Mouse (Mus musculus): ENCODE measurements around the gene Eif4a2.

Eif4a2 gene

DNA sequence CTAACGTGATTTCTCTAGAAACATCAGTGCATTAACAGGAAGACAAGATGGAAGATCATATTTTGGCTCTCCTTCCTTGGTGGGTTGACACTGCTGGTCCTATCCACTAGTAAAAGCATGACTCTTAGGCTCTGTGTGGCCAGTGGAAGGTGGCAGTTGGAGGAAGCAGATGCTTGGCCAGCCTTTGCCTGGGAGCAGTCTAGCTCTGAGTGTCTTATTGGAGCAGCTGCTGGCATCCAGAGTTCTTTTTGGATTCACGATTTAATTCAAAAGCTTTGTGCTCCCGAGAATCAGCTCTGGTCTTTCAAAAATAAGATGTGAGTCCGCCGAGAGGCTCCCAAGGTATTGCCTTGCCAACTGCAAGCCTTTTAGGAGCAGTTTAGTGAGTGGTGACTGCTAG lies 38.0 kb downstream of the Eif4a2 start:
- no peak for DNase-seq

DNA sequence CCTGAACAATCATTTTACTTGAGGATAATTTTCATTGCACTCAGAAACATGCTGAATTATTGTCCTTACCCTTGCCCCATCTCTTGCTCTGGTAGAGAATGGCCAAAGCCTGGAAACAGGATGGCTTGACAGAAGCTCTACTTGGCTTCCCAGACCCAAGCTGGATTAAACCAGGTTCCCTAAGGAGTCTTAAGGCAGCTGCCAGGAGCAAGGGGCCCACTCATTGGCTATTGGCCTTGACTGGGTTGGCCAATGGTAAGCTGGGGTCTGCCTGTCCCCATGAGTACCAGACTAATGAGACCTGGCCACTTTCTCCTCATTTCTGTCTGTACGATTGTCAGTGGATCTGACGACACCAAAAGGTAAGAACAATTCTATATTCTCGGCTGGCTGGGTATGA lies 39.0 kb downstream of the Eif4a2 start, which contains the start of gene Adipoq:
Gene Adipoq, plus strand, starts transcription at position 257 of the 400 bp plus-strand sequence.
- DNase-seq = no peak

DNA sequence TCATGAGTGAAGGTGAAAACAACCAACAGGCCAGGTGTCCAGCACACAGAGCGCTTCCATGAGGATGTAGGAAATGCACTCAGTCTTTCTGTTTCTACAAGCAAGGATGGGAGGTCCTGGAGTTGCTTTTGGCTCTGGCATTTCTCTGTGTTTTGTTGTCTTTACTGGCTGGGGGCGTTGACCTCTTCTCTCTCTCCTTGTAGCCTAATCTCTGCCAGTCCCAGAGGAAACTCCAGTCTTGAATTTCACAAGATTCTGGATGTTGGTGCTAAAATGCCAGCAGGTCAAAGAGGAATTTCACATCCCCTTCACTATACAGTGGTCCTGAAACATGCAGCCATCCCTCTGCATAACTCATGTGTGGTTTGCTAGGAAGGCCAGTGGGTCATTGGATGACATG lies 41.7 kb downstream of the Eif4a2 start:
- no peak for DNase-seq

DNA sequence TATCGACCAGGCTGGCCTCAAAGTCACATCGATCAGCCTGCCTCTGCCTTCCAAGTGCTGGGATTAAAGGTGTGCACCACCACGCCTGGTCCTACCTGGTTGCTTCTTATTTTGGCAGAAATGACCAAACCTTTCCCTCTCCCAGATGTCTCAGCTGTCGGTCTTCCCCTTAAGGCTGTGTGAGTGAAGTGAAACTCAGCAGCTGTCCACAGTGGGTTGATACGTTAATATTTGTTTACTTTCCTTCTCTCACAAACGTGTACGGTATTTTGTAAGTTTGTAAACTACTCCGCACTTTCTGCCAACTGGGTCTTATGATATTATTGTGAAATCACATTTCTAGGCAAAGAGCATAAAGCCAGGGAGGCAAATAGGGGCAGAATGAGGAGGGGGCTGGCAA lies 42.2 kb downstream of the Eif4a2 start:
- DNase-seq = no peak

DNA sequence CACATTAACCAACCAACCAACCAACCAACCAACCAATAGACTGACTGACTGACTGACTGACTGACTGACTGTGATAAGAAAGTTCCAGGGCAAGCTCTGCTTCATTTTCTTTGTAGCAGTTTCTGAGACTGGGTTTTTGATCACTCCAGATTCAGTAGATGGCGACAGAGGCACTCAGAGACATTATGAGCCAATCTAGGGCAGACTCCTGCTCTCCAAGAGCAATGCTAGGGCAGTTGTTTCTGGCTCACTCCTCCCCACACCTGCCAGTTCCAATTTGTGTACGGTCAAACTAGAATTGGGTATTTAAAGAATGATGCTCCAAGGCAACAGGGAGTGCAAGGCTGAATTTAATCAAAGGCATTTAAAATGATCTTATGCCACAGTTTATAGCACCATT lies 44.2 kb downstream of the Eif4a2 start:
- DNase-seq = peak in 1 of 2 experiments; percentile 14

DNA sequence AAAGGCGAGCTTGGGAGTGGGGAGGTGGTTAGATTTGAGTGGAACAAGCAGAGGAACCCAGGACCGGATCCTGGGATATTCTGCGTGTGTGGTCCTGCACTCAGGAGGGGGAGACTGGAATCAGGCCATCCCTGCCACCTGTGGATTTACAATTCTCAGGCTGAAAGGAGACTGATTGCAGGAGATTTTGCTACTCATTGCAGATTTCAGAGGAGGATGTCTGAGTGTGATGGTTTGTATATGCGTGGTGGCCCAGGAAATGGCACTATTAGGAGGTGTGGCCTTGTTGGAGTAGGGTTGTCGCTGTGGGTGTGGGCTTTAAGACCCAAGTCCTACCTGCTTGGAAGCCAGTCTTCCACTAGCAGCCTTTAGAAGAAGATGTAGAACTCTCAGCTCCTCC lies 47.0 kb downstream of the Eif4a2 start:
- no peak for DNase-seq

DNA sequence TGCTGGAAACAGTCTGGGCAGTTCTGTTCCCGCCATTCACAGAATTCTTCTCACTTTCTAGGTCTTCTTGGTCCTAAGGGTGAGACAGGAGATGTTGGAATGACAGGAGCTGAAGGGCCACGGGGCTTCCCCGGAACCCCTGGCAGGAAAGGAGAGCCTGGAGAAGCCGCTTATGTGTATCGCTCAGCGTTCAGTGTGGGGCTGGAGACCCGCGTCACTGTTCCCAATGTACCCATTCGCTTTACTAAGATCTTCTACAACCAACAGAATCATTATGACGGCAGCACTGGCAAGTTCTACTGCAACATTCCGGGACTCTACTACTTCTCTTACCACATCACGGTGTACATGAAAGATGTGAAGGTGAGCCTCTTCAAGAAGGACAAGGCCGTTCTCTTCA lies 49.8 kb downstream of the Eif4a2 start:
- no peak for DNase-seq

DNA sequence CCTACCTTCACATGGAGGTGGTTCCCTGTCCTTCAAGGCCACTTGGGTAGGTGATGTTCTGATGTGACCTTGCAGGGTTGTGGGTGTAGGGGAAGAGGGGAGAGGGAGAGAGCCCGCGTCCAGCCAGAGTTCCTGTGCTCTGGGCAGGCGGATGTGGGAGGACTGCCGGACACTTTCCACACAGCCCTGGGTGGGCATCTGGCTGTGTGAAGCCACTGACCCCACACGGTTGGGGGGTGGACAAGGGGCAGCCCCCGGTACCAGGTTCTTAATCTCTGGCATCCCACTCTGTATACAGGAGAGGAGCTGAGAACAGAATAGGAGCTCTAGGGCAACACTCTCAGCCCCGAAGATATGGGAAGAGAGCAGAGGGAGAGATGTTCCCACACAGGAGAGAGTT lies 51.0 kb downstream of the Eif4a2 start:
- DNase-seq = no peak

DNA sequence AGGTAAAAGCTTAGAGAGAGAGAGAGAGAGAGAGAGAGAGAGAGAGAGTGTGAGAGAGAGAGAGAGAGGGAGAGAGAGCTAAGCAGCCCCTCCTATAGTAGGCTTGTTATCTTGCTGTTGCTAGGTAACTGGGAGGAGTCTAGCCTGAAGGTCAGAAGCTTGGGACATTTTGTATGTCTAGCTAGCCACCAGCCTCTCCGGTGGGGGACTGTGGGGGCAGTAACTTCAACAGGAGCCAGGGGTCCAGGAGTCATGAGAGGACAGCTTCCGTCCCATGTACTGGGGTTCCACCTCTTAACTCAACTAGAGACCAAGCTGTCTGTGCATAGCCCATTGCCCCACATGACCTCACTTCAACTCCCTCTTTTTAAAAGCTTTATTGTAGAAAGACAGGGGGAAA lies 51.7 kb downstream of the Eif4a2 start:
- no peak for DNase-seq

DNA sequence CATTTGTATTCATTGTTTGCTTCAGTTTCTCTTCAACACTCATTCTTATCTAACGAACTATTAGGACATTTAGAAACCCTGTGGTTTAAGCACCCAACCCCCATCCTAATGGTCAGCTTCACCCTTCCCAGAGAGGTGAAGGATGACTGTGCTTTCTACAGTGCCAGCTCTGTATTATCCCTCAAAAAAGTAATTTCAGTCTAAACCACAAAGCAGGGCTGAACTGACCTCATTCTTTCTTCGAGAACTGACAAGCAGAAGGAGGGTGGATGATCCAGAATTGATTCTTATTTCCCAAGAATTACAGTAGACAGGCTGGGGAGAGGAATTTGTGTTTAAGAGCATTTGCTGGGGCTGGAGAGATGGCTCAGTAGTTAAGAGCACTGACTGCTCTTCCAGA lies 52.5 kb downstream of the Eif4a2 start:
- no peak for DNase-seq

DNA sequence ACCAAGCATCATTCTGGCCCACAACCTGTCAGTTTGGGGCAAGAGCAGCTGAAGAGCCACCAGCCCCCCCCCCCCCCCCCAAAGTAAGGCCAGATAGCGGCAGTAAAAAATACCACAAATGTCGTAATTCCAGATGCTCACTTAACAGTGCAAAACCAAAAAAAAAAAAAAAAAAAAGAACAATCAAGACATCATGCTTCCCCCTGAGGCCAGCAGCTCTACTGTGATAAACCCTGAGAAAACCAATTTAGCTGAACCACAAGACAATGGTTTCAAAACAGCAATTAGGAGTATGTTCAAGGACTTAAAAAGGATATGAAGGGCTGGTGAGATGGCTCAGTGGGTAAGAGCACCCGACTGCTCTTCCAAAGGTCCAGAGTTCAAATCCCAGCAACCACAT lies 54.9 kb downstream of the Eif4a2 start:
- DNase-seq = no peak
